Mouse (Mus musculus): Measurements from ENCODE around the gene Tmem135.

GRCm38 (mm10) chr7:89253772-89254171 lies 150.2 kb downstream of the Tmem135 start:
- no peak for TF ChIP-seq CTCF (IDR thresholded peaks at IDR 0.05; ENCODE audit: borderline replicate concordance, control insufficient read depth, extremely low read depth, insufficient read depth, low read length, poor library complexity)
- no peak for TF ChIP-seq POLR2A (IDR thresholded peaks at IDR 0.05; ENCODE audit: control insufficient read depth, extremely low read depth, insufficient read depth, low read length, poor library complexity)
